ENCODE assay signal across 9 mouse cellular contexts in the genomic region with DNA sequence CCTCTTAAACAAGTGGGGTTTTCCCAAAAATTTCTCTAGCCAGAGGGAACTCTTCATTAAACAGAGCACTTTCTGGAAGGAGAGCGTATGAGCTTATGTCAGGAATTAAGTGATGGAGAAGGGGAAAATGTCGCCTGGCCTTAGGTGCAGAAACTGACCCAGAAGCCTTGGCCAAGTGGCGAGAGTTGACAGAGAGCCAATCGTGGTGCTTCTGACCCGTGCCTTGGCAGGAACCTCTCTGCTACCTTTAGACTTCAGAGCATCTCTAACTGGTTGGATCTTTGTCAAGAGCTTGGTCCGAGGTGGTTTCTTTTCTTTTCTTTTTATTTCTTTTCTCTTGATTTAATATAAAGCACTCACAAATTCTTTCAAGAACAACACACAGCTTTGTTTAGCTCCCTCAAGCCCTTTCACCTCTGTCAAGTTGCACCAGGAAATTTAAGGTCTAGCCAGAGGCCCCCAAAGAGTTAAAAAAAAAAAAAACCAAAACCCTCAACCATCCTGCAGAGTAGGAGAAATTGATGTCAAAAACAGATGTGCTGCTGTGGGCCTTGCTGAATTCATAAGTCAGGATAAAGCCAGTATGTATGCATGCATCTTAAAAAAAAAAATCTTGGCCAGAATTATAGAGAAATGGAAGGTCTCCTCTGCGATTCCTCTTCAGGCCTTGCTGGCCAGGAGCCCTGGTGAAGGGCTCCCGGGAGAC.
A peak's percentile ranks its signal among the peaks of the same experiment; 100 is the strongest.
DNase-seq lines count a peak whose midpoint lies in the region; ATAC-seq and TF ChIP-seq lines count a peak whose summit lies in the region.
"Had no signal": no experiment of that assay in that cellular context is flagged by ENCODE, and none has a peak within 500 bp of the region (broad histone marks: within the 10 kb centered on the region; RNA-seq: fewer than 3 reads in every experiment).

No protein-coding gene starts in this region.

- H3K27ac ChIP-seq in lung, embryonic 16.5 days (ENCODE audit: low read length), result peak overlapping the region; percentile 92
- peak overlapping the region; percentile 72 for H3K27ac ChIP-seq in forebrain, embryonic 14.5 days (ENCODE audit: low read depth, low read length)
- H3K27ac ChIP-seq in stomach, postnatal 0 days (replicated peaks), result peak overlapping the region; percentile 53; the same call in 1 of the 2 replicates

- no peak for TF ChIP-seq CTCF in stomach, postnatal 0 days (IDR thresholded peaks at IDR 0.05; ENCODE audit: low read depth)

- no peak for TF ChIP-seq EP300 in stomach, postnatal 0 days (optimal IDR thresholded peaks at IDR 0.05)

- H3K4me2 ChIP-seq in lung, embryonic 16.5 days (ENCODE audit: low read depth, low read length), result peak overlapping the region; percentile 15; the same call in 1 of the 2 replicates
- peak overlapping the region; percentile 14; the same call in 1 of the 2 replicates for H3K4me2 ChIP-seq in forebrain, embryonic 14.5 days (ENCODE audit: low read length)
- H3K4me2 ChIP-seq in stomach, postnatal 0 days (replicated peaks; ENCODE audit: low read depth), result no peak overlapping the region; the same call in 1 of the 2 replicates

- 29% methylated on average over 8 of the region's 8 CpGs for WGBS in lung, embryonic 16.5 days
- WGBS in forebrain, embryonic 14.5 days, result 44% methylated on average over 8 of the region's 8 CpGs
- 45% methylated on average over 8 of the region's 8 CpGs for WGBS in stomach, postnatal 0 days

- ATAC-seq in lung, embryonic 16.5 days (ENCODE audit: low read depth), result no peak
- no peak for ATAC-seq in forebrain, embryonic 14.5 days
- no peak for ATAC-seq in stomach, postnatal 0 days (ENCODE audit: low FRiP score, low TSS enrichment)
- ATAC-seq in activated CD4-positive, CD25-positive, alpha-beta regulatory T cell, adult 4 months, result no peak
- no peak for ATAC-seq in erythroid progenitor cell, adult 5-6 weeks (replicated peaks; ENCODE audit: low FRiP score, poor library complexity, severe bottlenecking)

- no peak for DNase-seq in lung, postnatal 25 days (ENCODE audit: low spot score)
- DNase-seq in forebrain, embryonic 14.5 days (ENCODE audit: low spot score), result no peak
- DNase-seq in kidney, postnatal 25 days, result peak; percentile 61 to 70
- DNase-seq in stomach, postnatal 0 days (ENCODE audit: low spot score), result no peak
- DNase-seq in layer of hippocampus, adult 9-11 months, result no peak

- no peak overlapping the region for H3K4me3 ChIP-seq in lung, embryonic 16.5 days (ENCODE audit: low read length)
- H3K4me3 ChIP-seq in forebrain, embryonic 14.5 days (ENCODE audit: low read depth, low read length), result no peak overlapping the region
- H3K4me3 ChIP-seq in stomach, postnatal 0 days (ENCODE audit: low read depth, low read length), result no peak overlapping the region
- H3K4me3 ChIP-seq: megakaryocyte, embryonic 14.5 days had no signal

- no peaks in the 10 kb centered on the region for H3K9me3 ChIP-seq in lung, embryonic 16.5 days (ENCODE audit: control insufficient read depth, low read length)
- H3K9me3 ChIP-seq in forebrain, embryonic 14.5 days (replicated peaks; ENCODE audit: control insufficient read depth, low read length), result no peaks in the 10 kb centered on the region
- H3K9me3 ChIP-seq in stomach, postnatal 0 days (ENCODE audit: control insufficient read depth, low read length), result no peaks in the 10 kb centered on the region

- no peaks in the 10 kb centered on the region for H3K36me3 ChIP-seq in lung, embryonic 16.5 days (ENCODE audit: control insufficient read depth, insufficient read depth, low read length)
- no peaks in the 10 kb centered on the region for H3K36me3 ChIP-seq in forebrain, embryonic 14.5 days (ENCODE audit: control insufficient read depth, insufficient read depth, low read length)
- no peaks in the 10 kb centered on the region for H3K36me3 ChIP-seq in stomach, postnatal 0 days (ENCODE audit: control insufficient read depth, insufficient read depth, low read length)

- H3K27me3 ChIP-seq in lung, embryonic 16.5 days (ENCODE audit: control insufficient read depth, insufficient read depth, low read depth, low read length), result no peaks in the 10 kb centered on the region
- no peaks in the 10 kb centered on the region for H3K27me3 ChIP-seq in forebrain, embryonic 14.5 days (replicated peaks; ENCODE audit: control insufficient read depth, insufficient read depth, low read length)
- no peaks in the 10 kb centered on the region for H3K27me3 ChIP-seq in stomach, postnatal 0 days (ENCODE audit: control insufficient read depth, insufficient read depth, low read length)

- H3K4me1 ChIP-seq in lung, embryonic 16.5 days (replicated peaks; ENCODE audit: control insufficient read depth, insufficient read depth, low read length), result peaks cover 31% of the 10 kb centered on the region
- peaks cover 18% of the 10 kb centered on the region for H3K4me1 ChIP-seq in forebrain, embryonic 14.5 days (ENCODE audit: control insufficient read depth, insufficient read depth, low read length)
- no peaks in the 10 kb centered on the region; the same call in 1 of the 2 replicates for H3K4me1 ChIP-seq in stomach, postnatal 0 days (replicated peaks; ENCODE audit: control insufficient read depth, insufficient read depth)

- H3K9ac ChIP-seq in lung, embryonic 16.5 days (ENCODE audit: low read length), result peak overlapping the region; percentile 20; the same call in 1 of the 2 replicates
- peak overlapping the region; percentile 32; the same call in 1 of the 2 replicates for H3K9ac ChIP-seq in forebrain, embryonic 14.5 days (ENCODE audit: low read length)
- no peak overlapping the region for H3K9ac ChIP-seq in stomach, postnatal 0 days (ENCODE audit: low read length)

Comparison
In these comparisons a context has a peak if more than half of its experiments do, and no peak if none do; other contexts are left out.
1. DNase-seq: peak in kidney, postnatal 25 days (2 of 2); none in lung, postnatal 25 days (single experiment), forebrain, embryonic 14.5 days (single experiment), stomach, postnatal 0 days (single experiment) and layer of hippocampus, adult 9-11 months (single experiment).
2. Peak in every context shown above with its lines, with median percentiles within 50 percentile points of each other: H3K27ac ChIP-seq.